Mouse (Mus musculus): Measurements from ENCODE around the gene Tiam1. TPM values are rescaled to one million over a fixed set of nuclear protein-coding genes. Genes with fewer than 3 reads are reported as not detected.

Tiam1 gene
- polyA plus RNA-seq, 1 experiment from 2014 or later: 45.9 TPM

DNA sequence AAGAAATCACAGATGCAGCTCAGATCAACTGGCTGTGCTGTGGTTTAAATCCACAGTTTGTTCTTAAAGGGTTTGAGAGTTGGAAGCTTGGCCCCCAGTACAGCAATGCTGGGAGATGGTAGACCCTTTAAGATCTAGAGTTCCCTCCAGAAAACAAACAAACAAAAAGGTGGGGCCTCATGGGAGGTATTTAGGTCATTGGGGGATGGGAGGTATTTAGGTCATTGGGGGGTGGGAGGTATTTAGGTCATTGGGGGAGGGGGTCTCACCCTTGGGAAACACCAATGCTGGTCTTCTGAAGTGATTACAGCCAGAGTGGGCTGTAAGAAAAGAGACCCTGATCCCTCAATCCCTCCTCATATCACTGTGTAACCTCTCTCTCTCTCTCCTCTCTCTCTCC is 257.0 kb downstream of the Tiam1 start:
- Histone ChIP-seq H3K27me3 (no peaks in the 10 kb centered on the region), H3K9me3 (peaks cover 3% of the 10 kb centered on the region; the same call in 1 of the 2 replicates), H3K9ac (no peak overlapping the region), H3K36me3 (peaks cover 21% of the 10 kb centered on the region), H3K27ac (no peak overlapping the region), H3K4me2 (no peak overlapping the region), H3K4me1 (peaks cover 30% of the 10 kb centered on the region), H3K4me3 (no peak overlapping the region)
- ATAC-seq (ENCODE audit: insufficient number of reproducible peaks, insufficient read depth, low FRiP score, low TSS enrichment, low read depth): no peak

- Histone ChIP-seq H3K9me3 (peaks cover 3% of the 10 kb centered on the region; the same call in 1 of the 2 replicates), H3K4me3 (no peak overlapping the region), H3K36me3 (peaks cover 21% of the 10 kb centered on the region), H3K27ac (no peak overlapping the region), H3K4me1 (peaks cover 26% of the 10 kb centered on the region), H3K9ac (no peak overlapping the region), H3K27me3 (no peaks in the 10 kb centered on the region), H3K4me2 (no peak overlapping the region)
- WGBS: 69% methylated on average over 9 of the region's 9 CpGs
- ATAC-seq (ENCODE audit: insufficient number of reproducible peaks, insufficient read depth, low FRiP score, low TSS enrichment, low read depth): no peak
Measured at GRCm38 (mm10) chr16:89885661-89886060, 257.9 kb downstream of the Tiam1 start.

GRCm38 (mm10) chr16:89883897-89884296 is 259.7 kb downstream of the Tiam1 start:
- Histone ChIP-seq H3K27me3 (no peaks in the 10 kb centered on the region), H3K27ac (no peak overlapping the region), H3K4me1 (peaks cover 13% of the 10 kb centered on the region), H3K4me3 (no peak overlapping the region), H3K9me3 (peaks cover 3% of the 10 kb centered on the region; the same call in 1 of the 2 replicates), H3K9ac (no peak overlapping the region), H3K36me3 (peaks cover 21% of the 10 kb centered on the region), H3K4me2 (no peak overlapping the region)
- WGBS: 87% methylated on average over 4 of the region's 4 CpGs
- no peak for ATAC-seq (ENCODE audit: insufficient number of reproducible peaks, insufficient read depth, low FRiP score, low TSS enrichment, low read depth)

GRCm38 (mm10) chr16:89882477-89883234 is 260.9 kb downstream of the Tiam1 start:
- 56% methylated on average over 14 of the region's 14 CpGs for WGBS
- H3K27ac ChIP-seq: no peak overlapping the region

DNA sequence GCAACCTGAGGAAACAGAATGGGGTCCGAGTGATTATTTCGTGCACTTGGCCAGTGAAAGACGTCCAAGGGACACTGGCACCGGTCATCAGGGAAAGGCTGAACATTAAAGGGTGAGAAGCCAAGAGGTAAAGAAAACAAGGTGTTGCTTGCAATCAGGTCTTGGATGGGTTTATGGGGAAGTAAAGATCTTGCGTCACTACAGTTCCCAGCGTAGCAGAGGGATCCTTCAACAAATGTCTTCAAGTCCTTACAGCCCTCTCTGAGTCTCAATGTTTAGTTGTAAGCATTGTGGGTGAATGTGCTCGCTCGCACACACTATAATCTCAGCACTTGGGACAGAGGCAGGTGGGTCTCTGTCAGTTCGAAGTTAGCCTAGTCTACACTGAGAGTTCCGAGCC is 266.4 kb downstream of the Tiam1 start:
- peaks cover 16% of the 10 kb centered on the region for H3K36me3 ChIP-seq
- no peak overlapping the region for H3K9ac ChIP-seq
- H3K4me3 ChIP-seq: no peak overlapping the region
- no peak overlapping the region for H3K27ac ChIP-seq
- no peak for ATAC-seq (ENCODE audit: insufficient number of reproducible peaks, insufficient read depth, low FRiP score, low TSS enrichment, low read depth)
- peaks cover 32% of the 10 kb centered on the region for H3K4me1 ChIP-seq
- 94% methylated on average over 10 of the region's 10 CpGs for WGBS
- H3K27me3 ChIP-seq: no peaks in the 10 kb centered on the region
- H3K4me2 ChIP-seq: no peak overlapping the region
- H3K9me3 ChIP-seq: no peaks in the 10 kb centered on the region

More at GRCm38 (mm10) chr16:89882477-89883234, 260.9 kb downstream of the Tiam1 start:
- peaks cover 13% of the 10 kb centered on the region for H3K4me1 ChIP-seq
- ATAC-seq (ENCODE audit: insufficient number of reproducible peaks, insufficient read depth, low FRiP score, low TSS enrichment, low read depth): no peak
- H3K4me3 ChIP-seq: no peak overlapping the region
- H3K36me3 ChIP-seq: peaks cover 16% of the 10 kb centered on the region
- no peaks in the 10 kb centered on the region for H3K27me3 ChIP-seq
- no peak overlapping the region for H3K9ac ChIP-seq
- H3K4me2 ChIP-seq: no peak overlapping the region
- H3K9me3 ChIP-seq: peaks cover 3% of the 10 kb centered on the region; the same call in 1 of the 2 replicates

DNA sequence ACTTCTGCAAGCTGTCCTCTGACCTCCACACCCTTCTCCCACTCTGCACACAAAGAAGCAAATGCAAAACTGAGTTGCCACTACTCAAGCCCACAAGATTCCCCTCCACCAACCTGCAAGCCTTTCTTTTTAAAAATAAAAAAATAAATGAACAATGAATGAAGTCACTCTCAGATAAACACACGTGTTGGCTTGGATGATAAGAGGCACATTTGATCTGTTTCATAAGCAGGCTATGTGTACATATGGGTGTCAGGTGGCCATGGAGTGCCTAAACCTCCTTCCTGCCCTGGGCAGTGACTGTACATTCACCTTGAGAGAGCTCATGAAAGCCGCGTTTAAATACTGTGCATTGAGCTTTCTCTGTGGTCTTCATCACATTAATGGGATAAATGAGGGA is 267.5 kb downstream of the Tiam1 start:
- ATAC-seq (ENCODE audit: insufficient number of reproducible peaks, insufficient read depth, low FRiP score, low TSS enrichment, low read depth): no peak
- WGBS: 93% methylated on average over 3 of the region's 3 CpGs
- no peaks in the 10 kb centered on the region for H3K27me3 ChIP-seq
- no peak overlapping the region for H3K9ac ChIP-seq
- H3K9me3 ChIP-seq: no peaks in the 10 kb centered on the region
- peaks cover 16% of the 10 kb centered on the region for H3K36me3 ChIP-seq
- H3K4me2 ChIP-seq: no peak overlapping the region
- H3K4me3 ChIP-seq: no peak overlapping the region
- no peak overlapping the region for H3K27ac ChIP-seq
- H3K4me1 ChIP-seq: peaks cover 35% of the 10 kb centered on the region

DNA sequence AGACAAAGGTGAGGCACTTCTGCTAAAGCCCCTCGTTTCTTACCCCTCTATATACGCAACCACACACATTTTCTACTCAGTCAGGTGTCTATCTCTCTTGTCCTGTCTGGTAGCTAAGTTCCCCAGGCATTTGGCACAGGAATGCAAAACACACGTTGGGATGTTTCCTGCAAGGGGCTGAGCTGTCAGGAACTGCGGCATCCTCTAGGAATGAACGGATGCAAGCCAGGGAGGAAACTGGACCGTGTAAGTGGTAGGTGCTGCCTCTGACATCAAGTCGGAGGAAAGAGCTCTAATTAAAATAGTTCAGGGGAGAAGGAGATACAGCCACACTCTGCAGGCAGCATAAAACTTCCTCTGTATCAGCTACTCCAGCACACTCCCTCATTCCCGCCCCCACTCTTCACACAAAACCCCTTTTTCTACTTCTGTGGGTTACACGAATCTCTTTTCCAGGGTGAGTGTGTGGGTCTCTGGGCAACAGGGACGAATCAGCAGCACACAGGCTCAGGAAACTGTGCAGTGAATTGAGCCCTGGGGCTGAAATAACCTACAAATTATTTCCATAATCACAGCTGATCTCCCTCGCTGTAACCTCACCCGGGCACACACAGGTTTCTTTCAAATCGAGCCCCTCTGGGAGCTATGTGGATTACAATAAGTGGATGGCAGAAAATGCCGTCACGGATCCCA is 269.4 kb downstream of the Tiam1 start:
- peak overlapping the region; percentile 34 for H3K4me2 ChIP-seq
- peak overlapping the region; percentile 21; the same call in 1 of the 2 replicates for H3K9ac ChIP-seq
- peak; percentile 67; the same call in 1 of the 2 replicates for ATAC-seq (ENCODE audit: insufficient number of reproducible peaks, insufficient read depth, low FRiP score, low TSS enrichment, low read depth)
- no peaks in the 10 kb centered on the region for H3K9me3 ChIP-seq
- H3K4me1 ChIP-seq: peaks cover 35% of the 10 kb centered on the region
- 14% methylated on average over 15 of the region's 15 CpGs for WGBS
- H3K36me3 ChIP-seq: peaks cover 21% of the 10 kb centered on the region
- no peaks in the 10 kb centered on the region for H3K27me3 ChIP-seq
- no peak overlapping the region for H3K4me3 ChIP-seq
- H3K27ac ChIP-seq: peak overlapping the region; percentile 71

- no peak for ATAC-seq (ENCODE audit: insufficient number of reproducible peaks, insufficient read depth, low FRiP score, low TSS enrichment, low read depth)
- Histone ChIP-seq H3K27me3 (no peaks in the 10 kb centered on the region), H3K4me2 (no peak overlapping the region), H3K9ac (0 out of 2 replicates have a peak overlapping the region, but pooled peaks have one; percentile 16), H3K4me3 (no peak overlapping the region), H3K27ac (no peak overlapping the region), H3K4me1 (peaks cover 35% of the 10 kb centered on the region), H3K36me3 (peaks cover 31% of the 10 kb centered on the region), H3K9me3 (no peaks in the 10 kb centered on the region)
- 72% methylated on average over 20 of the region's 20 CpGs for WGBS
Measured at GRCm38 (mm10) chr16:89872011-89872942, 271.3 kb downstream of the Tiam1 start.

DNA sequence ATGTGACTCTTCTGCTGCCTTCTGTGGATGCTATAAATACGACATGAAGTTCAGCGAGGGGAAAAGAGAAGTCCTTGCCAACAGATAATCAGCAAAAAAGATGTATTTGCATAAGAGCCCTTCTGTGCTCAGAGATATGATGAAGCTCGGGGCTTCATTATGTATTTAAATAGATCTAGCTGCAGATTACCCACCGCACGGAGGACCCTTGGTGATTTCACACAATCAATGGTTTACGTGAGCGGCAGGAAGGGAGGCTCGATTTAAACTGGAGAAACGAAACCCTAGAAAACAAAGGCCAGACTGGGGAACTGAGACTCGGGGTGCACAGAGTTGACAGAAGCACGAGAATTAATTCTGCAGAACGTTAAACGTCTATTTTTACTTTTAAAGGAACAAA is 272.2 kb downstream of the Tiam1 start:
- H3K9ac ChIP-seq: no peak overlapping the region
- H3K4me3 ChIP-seq: no peak overlapping the region
- no peak overlapping the region for H3K4me2 ChIP-seq
- peaks cover 32% of the 10 kb centered on the region for H3K36me3 ChIP-seq
- no peaks in the 10 kb centered on the region for H3K9me3 ChIP-seq
- no peaks in the 10 kb centered on the region for H3K27me3 ChIP-seq
- ATAC-seq (ENCODE audit: insufficient number of reproducible peaks, insufficient read depth, low FRiP score, low TSS enrichment, low read depth): no peak
- peaks cover 35% of the 10 kb centered on the region for H3K4me1 ChIP-seq
- 75% methylated on average over 13 of the region's 13 CpGs for WGBS
- H3K27ac ChIP-seq: no peak overlapping the region

GRCm38 (mm10) chr16:89870059-89870458 is 273.5 kb downstream of the Tiam1 start:
- H3K9ac ChIP-seq: no peak overlapping the region
- H3K9me3 ChIP-seq: no peaks in the 10 kb centered on the region
- H3K4me2 ChIP-seq: no peak overlapping the region
- no peak overlapping the region for H3K4me3 ChIP-seq
- H3K4me1 ChIP-seq: peaks cover 33% of the 10 kb centered on the region
- H3K36me3 ChIP-seq: peaks cover 30% of the 10 kb centered on the region
- H3K27ac ChIP-seq: no peak overlapping the region
- no peaks in the 10 kb centered on the region for H3K27me3 ChIP-seq
- WGBS: 93% methylated on average over 6 of the region's 6 CpGs
- no peak for ATAC-seq (ENCODE audit: insufficient number of reproducible peaks, insufficient read depth, low FRiP score, low TSS enrichment, low read depth)

- 98% methylated on average over 3 of the region's 3 CpGs for WGBS
- Histone ChIP-seq H3K9ac (no peak overlapping the region), H3K27me3 (no peaks in the 10 kb centered on the region), H3K4me3 (no peak overlapping the region), H3K9me3 (no peaks in the 10 kb centered on the region), H3K4me1 (peaks cover 18% of the 10 kb centered on the region), H3K4me2 (no peak overlapping the region), H3K27ac (no peak overlapping the region), H3K36me3 (peaks cover 30% of the 10 kb centered on the region)
- no peak for ATAC-seq (ENCODE audit: insufficient number of reproducible peaks, insufficient read depth, low FRiP score, low TSS enrichment, low read depth)
Measured at GRCm38 (mm10) chr16:89868502-89868901, 275.1 kb downstream of the Tiam1 start.

Data from embryonic facial prominence, embryonic 13.5 days (tissue).